Mouse (Mus musculus) common myeloid progenitor, adult 5-6 weeks (primary cell): ENCODE measurements at regions not wholly inside any gene's neighbourhood (a gene's known extent, or its start where the extent isn't known, plus 50 kb on each side); places are given as distances from the start of the nearest gene placed in this dataset.

Source experiments
- ATAC-seq: replicated peaks from 2 replicates; pipeline ENCODE4 v1.8.0; 2016; ENCODE audit warnings: low read depth, mild to moderate bottlenecking, moderate TSS enrichment, inconsistent platforms; ENCODE audit not compliant: poor library complexity, severe bottlenecking

DNA sequence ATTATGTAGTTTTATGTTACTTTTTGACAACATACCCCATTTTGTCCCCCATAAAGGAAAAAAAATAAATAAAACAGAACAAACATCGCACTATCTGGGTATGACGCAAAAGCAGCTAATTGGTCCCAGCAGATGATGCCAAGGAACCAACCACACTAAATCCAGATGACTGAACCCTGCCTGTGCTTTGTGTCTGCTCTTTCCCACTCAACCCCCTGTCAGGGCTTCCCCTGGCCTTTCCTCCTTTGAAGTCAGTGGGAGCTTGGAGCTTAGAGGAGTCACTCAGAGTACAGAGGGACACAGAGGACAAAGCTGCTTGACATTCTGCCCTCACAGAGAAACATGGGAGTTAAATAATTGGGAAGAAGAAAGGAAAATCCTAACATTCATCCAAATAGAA, 1017.1 kb upstream of the Flrt2 start:
- no peak for ATAC-seq

- no peak for ATAC-seq
These were observed 1000.5 kb upstream of the Flrt2 start for GRCm38 (mm10) chr12:94691341-94692029.

- no peak for ATAC-seq
These were observed 960.6 kb upstream of the Flrt2 start for GRCm38 (mm10) chr12:94731391-94731790.

GRCm38 (mm10) chr12:94733179-94733578, 958.8 kb upstream of the Flrt2 start:
- no peak for ATAC-seq

GRCm38 (mm10) chr12:94737263-94737662, 954.8 kb upstream of the Flrt2 start:
- ATAC-seq = no peak

DNA sequence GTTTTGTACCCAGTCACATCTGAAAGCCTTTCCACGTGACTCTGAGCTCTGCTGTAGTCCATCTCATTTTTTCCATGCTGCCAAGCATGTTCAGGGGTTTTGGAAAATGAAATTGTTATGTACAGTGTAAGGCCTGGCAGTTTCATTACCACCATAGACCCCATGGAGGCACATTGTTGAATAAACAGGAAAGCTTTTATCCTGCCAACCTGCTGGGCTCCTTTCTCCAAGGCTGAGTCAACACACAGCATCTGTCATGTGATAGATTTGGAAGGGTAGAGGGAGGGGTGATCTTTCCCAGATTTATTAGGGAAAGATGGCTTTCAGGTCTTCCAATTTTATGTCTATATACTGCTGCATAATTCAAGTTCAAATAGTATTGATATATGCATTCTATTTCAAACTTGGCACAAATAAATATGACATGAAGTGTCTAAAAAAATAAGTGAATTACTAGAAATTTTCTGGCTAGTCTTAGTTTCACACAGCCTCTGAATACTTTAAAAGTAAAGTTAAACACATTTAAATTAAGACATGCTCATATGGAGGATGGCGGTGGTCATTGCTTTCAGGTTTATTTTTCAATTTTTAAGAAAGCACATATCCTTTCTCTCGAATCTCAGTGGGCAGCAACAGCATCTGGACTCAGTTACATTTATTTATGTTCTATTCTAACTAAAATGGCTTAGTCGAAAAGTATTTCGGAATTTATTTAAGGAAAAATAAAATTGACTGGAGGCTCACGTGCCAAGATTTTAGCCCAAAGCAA, 942.1 kb upstream of the Flrt2 start:
- ATAC-seq = no peak

DNA sequence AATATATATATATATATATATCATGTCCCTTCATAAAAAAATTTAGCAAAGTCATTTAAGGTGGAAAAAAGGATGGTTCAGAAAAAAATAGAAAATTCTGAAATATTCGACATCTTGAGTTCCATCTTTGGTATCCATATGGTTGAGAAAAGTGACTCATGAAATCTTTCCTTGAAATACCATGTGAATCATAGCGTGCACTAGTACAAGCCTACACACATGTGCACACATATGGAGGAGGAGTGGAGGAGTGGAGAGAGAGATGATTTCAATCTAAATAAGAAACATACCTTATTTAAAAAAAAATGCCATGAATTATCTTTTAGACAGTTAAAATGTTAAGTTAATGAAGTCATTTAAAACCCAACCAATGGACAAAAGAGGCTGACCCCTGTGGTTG, 936.3 kb upstream of the Flrt2 start:
- ATAC-seq = no peak

DNA sequence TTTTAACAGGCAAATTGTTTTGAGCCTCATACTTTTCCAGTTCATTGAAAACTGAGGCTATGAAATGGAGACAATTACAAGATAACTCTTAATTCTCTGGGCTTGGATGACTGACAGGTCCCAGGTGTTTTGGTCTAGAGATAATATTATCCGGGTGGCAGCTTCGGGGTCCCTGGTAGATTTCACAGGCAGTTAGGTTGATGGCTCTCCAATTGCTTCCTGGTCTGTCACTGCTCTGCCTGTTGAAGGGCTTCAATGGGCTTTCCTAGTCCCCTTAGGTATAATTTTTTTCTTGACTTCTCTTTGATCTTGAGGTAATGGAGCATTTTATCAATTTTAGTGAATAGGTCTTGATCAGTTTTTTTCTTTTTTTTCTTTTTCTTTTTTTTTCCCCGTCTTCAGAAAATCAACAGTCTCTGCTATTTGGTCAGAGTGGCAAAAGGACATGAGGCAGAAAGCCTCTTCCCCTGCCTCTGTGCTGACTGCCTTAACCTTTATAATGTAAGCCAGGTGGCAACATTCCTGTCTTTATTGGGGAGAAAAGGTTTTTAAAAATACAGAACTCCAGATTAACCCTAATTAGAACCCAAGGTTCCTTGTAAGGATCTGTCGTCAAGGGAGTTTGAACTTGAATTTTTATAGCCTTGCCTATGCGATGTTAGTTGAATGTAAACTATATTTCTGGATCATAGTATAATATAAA, 896.0 kb upstream of the Flrt2 start:
- ATAC-seq = no peak

DNA sequence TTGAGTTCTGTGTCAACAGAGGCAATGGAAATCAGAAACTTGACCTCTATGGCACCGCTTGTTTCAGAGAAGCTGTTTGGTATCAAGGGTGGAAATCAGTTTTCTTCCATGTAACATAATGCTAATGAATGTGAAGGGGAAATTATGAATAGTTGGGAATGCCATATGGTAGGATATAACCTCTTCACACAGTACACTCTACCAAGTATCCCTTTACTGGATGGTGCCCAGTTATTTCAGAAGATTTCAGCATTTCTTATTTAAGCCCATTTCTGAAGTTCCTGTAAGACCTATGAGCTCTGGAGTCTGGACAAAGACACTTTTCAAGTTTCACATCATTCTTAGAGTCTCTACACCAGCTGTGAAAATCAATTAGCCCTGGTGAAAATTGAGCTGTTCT, 887.3 kb upstream of the Flrt2 start:
- ATAC-seq = no peak

- ATAC-seq = no peak
These were observed 860.6 kb upstream of the Flrt2 start for GRCm38 (mm10) chr12:94831400-94831799.

DNA sequence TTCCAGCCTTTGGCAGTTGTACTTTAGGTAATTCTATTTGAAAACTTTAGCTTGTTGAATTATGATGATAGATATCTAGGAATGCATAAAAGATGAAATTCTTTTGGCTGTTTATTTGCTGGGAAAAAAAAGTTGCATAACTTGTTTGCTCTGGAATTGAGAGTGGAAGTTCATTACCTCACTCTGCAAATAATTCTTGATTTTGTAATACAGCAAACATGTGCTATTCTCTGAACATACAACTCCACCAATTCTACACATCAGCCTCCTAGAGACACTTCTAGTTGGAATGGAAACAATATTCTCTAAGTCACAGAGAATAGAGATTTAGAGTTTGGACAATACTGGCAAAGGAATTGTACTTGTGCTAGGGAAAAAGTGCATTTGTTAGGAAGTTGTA, 829.3 kb upstream of the Flrt2 start:
- no peak for ATAC-seq

- no peak for ATAC-seq
These were observed 781.2 kb upstream of the Flrt2 start for GRCm38 (mm10) chr12:94910816-94911215.

- no peak for ATAC-seq
These were observed 749.0 kb upstream of the Flrt2 start for GRCm38 (mm10) chr12:94943067-94943466.
